Mouse (Mus musculus): ENCODE data around the gene Slc17a7. TPM values are rescaled to one million over a fixed set of nuclear protein-coding genes. Genes with fewer than 3 reads are reported as not detected.

Slc17a7 gene
- polyA plus RNA-seq, 1 experiment from 2014 or later = not detected

DNA sequence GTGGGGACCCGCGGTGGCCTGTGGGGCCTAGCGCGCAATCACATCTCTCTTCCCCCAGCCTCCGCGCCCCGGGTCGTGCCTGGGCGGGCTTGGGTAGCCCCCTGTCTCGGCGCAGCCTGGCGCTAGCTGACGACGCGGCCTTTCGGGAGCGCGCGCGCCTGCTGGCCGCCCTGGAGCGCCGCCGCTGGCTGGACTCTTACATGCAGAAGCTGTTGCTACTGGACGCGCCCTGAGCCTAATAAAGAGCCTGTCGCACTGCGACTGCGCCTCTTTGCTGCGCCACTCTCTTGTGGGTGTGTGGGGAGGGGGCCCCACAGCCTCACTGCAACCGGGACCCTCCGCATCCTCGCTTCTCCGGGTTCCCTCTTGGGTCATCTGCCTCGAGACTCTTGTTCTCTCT lies 17.8 kb downstream of the Slc17a7 start:
- no peaks in the 10 kb centered on the region for H3K9me3 ChIP-seq (ENCODE audit: low read length)
- no peak overlapping the region for H3K27ac ChIP-seq (ENCODE audit: low read depth)
- WGBS (ENCODE audit: insufficient replicate concordance) = 9% methylated on average over 23 of the region's 35 CpGs
- peaks cover 96% of the 10 kb centered on the region for H3K27me3 ChIP-seq (ENCODE audit: insufficient read depth, low read length)
- ATAC-seq (peak; percentile 22; the same call in 1 of the 2 replicates), DNase-seq (peak; percentile 34)
- TF ChIP-seq EP300 (IDR thresholded peaks at IDR 0.05; ENCODE audit: low read depth) (no peak), CTCF (IDR thresholded peaks at IDR 0.05; ENCODE audit: low read depth) (no peak)
- 0 out of 2 replicates have a peak overlapping the region, but pooled peaks have one; percentile 1 for H3K4me3 ChIP-seq (ENCODE audit: low read depth, low read length)
- H3K36me3 ChIP-seq (replicated peaks; ENCODE audit: insufficient read depth, low read length) = no peaks in the 10 kb centered on the region
- no peak overlapping the region for H3K9ac ChIP-seq (replicated peaks)
- H3K4me1 ChIP-seq (ENCODE audit: insufficient read depth) = peaks cover 7% of the 10 kb centered on the region
- peak overlapping the region; percentile 55 for H3K4me2 ChIP-seq (ENCODE audit: low read depth, low read length)

DNA sequence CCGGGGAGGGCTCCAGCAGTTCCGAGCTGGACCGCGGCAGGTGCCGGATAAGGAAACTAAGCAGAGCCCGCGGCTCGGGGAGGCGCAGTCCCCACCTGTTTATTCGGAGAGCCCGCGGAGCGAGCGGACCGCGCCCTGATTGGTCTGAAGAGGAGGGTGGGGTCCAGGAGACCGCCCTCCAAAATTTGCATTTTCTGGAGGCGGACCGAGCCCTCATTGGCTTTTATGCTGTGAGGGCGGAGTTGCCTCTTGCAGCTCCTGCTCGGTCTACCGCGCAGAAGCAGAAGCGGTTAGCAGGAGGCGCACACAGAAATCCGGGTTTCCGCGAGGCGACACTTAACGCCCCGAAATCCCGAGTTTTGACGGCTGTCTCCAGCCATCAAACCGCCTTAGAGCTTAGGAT lies 18.5 kb downstream of the Slc17a7 start:
- Histone ChIP-seq H3K27me3 (ENCODE audit: insufficient read depth, low read length) (peaks cover 96% of the 10 kb centered on the region), H3K4me1 (ENCODE audit: insufficient read depth) (peaks cover 7% of the 10 kb centered on the region), H3K9ac (replicated peaks) (no peak overlapping the region), H3K27ac (ENCODE audit: low read depth) (no peak overlapping the region), H3K9me3 (ENCODE audit: low read length) (no peaks in the 10 kb centered on the region), H3K36me3 (replicated peaks; ENCODE audit: insufficient read depth, low read length) (no peaks in the 10 kb centered on the region), H3K4me3 (ENCODE audit: low read depth, low read length) (peak overlapping the region; percentile 27; the same call in 1 of the 2 replicates), H3K4me2 (ENCODE audit: low read depth, low read length) (peak overlapping the region; percentile 55)
- peak; percentile 94 for ATAC-seq
- DNase-seq = peak; percentile 90
- TF ChIP-seq CTCF (IDR thresholded peaks at IDR 0.05; ENCODE audit: low read depth) (no peak), EP300 (IDR thresholded peaks at IDR 0.05; ENCODE audit: low read depth) (no peak)
- WGBS (ENCODE audit: insufficient replicate concordance) = under 1% methylated on average over 34 of the region's 34 CpGs

DNA sequence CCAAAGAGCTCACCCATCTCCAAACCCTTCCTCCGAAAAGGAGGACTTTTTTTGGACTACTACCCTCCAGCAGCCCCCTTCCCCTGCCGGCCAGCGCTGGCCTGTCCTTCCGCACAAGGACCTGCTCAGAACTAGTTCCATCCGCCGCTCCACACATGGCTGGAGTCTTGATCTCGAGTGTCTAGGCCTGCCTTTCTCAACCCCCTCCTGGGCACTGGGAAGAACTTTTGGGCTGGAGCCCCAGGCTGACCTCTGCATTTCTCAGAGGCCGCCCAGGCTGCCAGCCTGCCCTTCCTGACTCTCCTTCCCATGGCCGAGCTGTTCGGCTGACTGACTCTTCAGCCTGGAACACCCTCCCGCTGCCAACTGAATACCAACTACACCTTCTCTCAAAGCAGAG lies 18.9 kb downstream of the Slc17a7 start:
- DNase-seq = no peak
- H3K9ac ChIP-seq (replicated peaks) = no peak overlapping the region

DNA sequence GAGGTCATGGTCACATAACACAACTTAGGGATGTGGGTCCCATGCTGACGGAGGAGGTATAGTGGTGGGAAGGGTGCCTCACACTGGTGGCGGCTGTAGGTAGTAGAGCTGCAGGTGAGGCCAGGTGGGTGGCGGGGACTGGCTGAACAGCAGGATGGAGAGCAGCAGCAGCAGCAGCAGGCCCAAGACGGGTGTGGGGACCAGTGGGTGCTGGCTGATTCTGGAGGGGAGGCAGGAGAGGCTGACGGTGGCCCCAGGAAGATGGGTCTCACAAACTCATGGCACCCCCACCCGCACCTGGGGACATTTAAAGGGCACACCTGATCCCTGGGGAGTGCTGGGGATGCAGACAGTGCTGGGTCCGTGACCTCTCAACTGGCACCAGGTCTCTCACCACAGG lies 19.9 kb downstream of the Slc17a7 start:
- Histone ChIP-seq H3K9ac (replicated peaks) (no peak overlapping the region), H3K4me3 (ENCODE audit: low read depth, low read length) (no peak overlapping the region), H3K36me3 (replicated peaks; ENCODE audit: insufficient read depth, low read length) (no peaks in the 10 kb centered on the region), H3K27me3 (ENCODE audit: insufficient read depth, low read length) (peaks cover 88% of the 10 kb centered on the region), H3K9me3 (ENCODE audit: low read length) (no peaks in the 10 kb centered on the region), H3K4me2 (ENCODE audit: low read depth, low read length) (no peak overlapping the region), H3K4me1 (ENCODE audit: insufficient read depth) (peaks cover 7% of the 10 kb centered on the region), H3K27ac (ENCODE audit: low read depth) (no peak overlapping the region)
- ATAC-seq = no peak
- WGBS (ENCODE audit: insufficient replicate concordance) = 55% methylated on average over 7 of the region's 7 CpGs
- TF ChIP-seq CTCF (IDR thresholded peaks at IDR 0.05; ENCODE audit: low read depth) = no peak
- TF ChIP-seq EP300 (IDR thresholded peaks at IDR 0.05; ENCODE audit: low read depth) = no peak
- DNase-seq = no peak

More for the DNA sequence above, 18.9 kb downstream of the Slc17a7 start:
- Histone ChIP-seq H3K27me3 (ENCODE audit: insufficient read depth, low read length) (peaks cover 94% of the 10 kb centered on the region), H3K27ac (ENCODE audit: low read depth) (no peak overlapping the region), H3K4me1 (ENCODE audit: insufficient read depth) (peaks cover 7% of the 10 kb centered on the region), H3K4me2 (ENCODE audit: low read depth, low read length) (peak overlapping the region; percentile 55), H3K9me3 (ENCODE audit: low read length) (no peaks in the 10 kb centered on the region), H3K36me3 (replicated peaks; ENCODE audit: insufficient read depth, low read length) (no peaks in the 10 kb centered on the region), H3K4me3 (ENCODE audit: low read depth, low read length) (peak overlapping the region; percentile 27; the same call in 1 of the 2 replicates)
- no peak for ATAC-seq
- WGBS (ENCODE audit: insufficient replicate concordance) = 19% methylated on average over 11 of the region's 11 CpGs
- no peak for TF ChIP-seq EP300 (IDR thresholded peaks at IDR 0.05; ENCODE audit: low read depth)
- TF ChIP-seq CTCF (IDR thresholded peaks at IDR 0.05; ENCODE audit: low read depth) = no peak

DNA sequence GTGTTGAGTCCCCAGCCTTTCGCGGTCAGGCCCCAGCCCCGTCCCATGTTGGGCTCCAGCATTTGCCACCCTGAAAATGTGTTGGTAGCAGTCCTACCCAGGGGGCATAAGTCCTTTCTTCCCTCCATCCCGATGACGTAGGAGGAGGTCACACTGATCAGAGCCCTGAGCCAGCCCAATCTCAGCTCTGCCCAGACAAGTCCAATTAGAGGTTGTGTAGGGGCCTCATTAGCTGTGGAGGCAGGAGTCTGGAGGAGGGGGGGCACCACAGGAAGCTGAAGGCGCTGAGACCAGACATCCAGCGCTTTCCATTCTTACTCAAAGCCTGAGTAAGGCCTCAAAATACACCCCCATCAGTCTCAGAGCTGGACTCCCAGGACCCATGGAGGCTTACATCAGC lies 22.2 kb downstream of the Slc17a7 start:
- 57% methylated on average over 7 of the region's 7 CpGs for WGBS (ENCODE audit: insufficient replicate concordance)
- Histone ChIP-seq H3K4me1 (ENCODE audit: insufficient read depth) (peaks cover 7% of the 10 kb centered on the region), H3K27me3 (ENCODE audit: insufficient read depth, low read length) (peaks cover 79% of the 10 kb centered on the region), H3K4me2 (ENCODE audit: low read depth, low read length) (no peak overlapping the region), H3K27ac (ENCODE audit: low read depth) (no peak overlapping the region), H3K4me3 (ENCODE audit: low read depth, low read length) (no peak overlapping the region), H3K9ac (replicated peaks) (no peak overlapping the region), H3K36me3 (replicated peaks; ENCODE audit: insufficient read depth, low read length) (no peaks in the 10 kb centered on the region), H3K9me3 (ENCODE audit: low read length) (no peaks in the 10 kb centered on the region)
- DNase-seq = no peak
- TF ChIP-seq EP300 (IDR thresholded peaks at IDR 0.05; ENCODE audit: low read depth) (no peak), CTCF (IDR thresholded peaks at IDR 0.05; ENCODE audit: low read depth) (no peak)
- no peak for ATAC-seq

DNA sequence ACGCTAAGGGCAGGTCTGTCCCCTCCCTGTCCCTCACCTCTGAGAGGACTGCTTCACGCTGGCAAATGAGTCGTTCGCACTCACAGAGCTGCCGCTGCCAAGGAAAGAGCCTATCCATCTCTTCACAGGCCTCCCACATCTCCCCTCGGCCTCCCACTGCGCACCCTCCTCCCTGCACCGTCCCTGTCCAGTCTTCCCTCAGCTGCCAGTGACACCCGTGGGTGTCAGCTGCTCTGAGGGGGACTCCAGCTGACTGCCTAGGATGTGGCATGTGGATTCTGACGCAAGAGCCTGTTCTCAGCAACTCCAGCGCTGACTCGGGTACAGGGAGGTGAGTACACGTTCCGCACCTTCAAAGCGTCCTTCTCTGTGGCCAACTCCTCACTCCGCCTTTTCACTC lies 25.9 kb downstream of the Slc17a7 start:
- Histone ChIP-seq H3K4me2 (ENCODE audit: low read depth, low read length) (no peak overlapping the region), H3K9ac (replicated peaks) (no peak overlapping the region), H3K4me3 (ENCODE audit: low read depth, low read length) (no peak overlapping the region), H3K27ac (ENCODE audit: low read depth) (no peak overlapping the region), H3K27me3 (ENCODE audit: insufficient read depth, low read length) (peaks cover 51% of the 10 kb centered on the region), H3K9me3 (ENCODE audit: low read length) (no peaks in the 10 kb centered on the region), H3K4me1 (ENCODE audit: insufficient read depth) (no peaks in the 10 kb centered on the region), H3K36me3 (replicated peaks; ENCODE audit: insufficient read depth, low read length) (no peaks in the 10 kb centered on the region)
- ATAC-seq (no peak), DNase-seq (no peak)
- TF ChIP-seq EP300 (IDR thresholded peaks at IDR 0.05; ENCODE audit: low read depth) = no peak
- TF ChIP-seq CTCF (IDR thresholded peaks at IDR 0.05; ENCODE audit: low read depth) = no peak
- 51% methylated on average over 16 of the region's 16 CpGs for WGBS (ENCODE audit: insufficient replicate concordance)

DNA sequence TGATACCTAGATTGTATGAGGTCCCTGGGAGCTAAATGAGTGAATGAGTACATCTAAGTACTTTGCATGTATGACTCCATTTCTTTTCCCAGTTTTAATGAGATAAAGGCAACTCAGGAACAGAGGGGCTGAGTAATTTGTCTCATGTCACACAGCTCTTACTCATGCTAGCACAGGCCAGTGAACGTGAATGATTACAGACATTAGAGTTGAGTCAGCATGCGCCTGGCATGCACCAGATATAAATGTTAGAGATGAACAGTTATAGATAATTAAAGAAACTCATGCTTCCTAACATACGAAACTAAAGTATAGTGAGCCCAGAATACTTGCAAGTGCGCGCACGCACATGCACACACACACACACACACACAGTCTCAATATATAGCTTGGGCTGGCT lies 26.4 kb downstream of the Slc17a7 start:
- DNase-seq (no peak), ATAC-seq (no peak)
- TF ChIP-seq CTCF (IDR thresholded peaks at IDR 0.05; ENCODE audit: low read depth) (no peak), EP300 (IDR thresholded peaks at IDR 0.05; ENCODE audit: low read depth) (no peak)
- no peak overlapping the region for H3K4me3 ChIP-seq (ENCODE audit: low read depth, low read length)
- no peak overlapping the region for H3K4me2 ChIP-seq (ENCODE audit: low read depth, low read length)
- no peaks in the 10 kb centered on the region for H3K4me1 ChIP-seq (ENCODE audit: insufficient read depth)
- no peaks in the 10 kb centered on the region for H3K9me3 ChIP-seq (ENCODE audit: low read length)
- H3K36me3 ChIP-seq (replicated peaks; ENCODE audit: insufficient read depth, low read length) = no peaks in the 10 kb centered on the region
- H3K27ac ChIP-seq (ENCODE audit: low read depth) = no peak overlapping the region
- 73% methylated on average over 6 of the region's 6 CpGs for WGBS (ENCODE audit: insufficient replicate concordance)
- no peak overlapping the region for H3K9ac ChIP-seq (replicated peaks)
- H3K27me3 ChIP-seq (ENCODE audit: insufficient read depth, low read length) = peaks cover 45% of the 10 kb centered on the region

Data from liver, postnatal 0 days (tissue).